Mouse (Mus musculus): ENCODE measurements at regions not wholly inside any gene's neighbourhood (a gene's known extent, or its start where the extent isn't known, plus 50 kb on each side); places are given as distances from the start of the nearest gene placed in this dataset.

DNA sequence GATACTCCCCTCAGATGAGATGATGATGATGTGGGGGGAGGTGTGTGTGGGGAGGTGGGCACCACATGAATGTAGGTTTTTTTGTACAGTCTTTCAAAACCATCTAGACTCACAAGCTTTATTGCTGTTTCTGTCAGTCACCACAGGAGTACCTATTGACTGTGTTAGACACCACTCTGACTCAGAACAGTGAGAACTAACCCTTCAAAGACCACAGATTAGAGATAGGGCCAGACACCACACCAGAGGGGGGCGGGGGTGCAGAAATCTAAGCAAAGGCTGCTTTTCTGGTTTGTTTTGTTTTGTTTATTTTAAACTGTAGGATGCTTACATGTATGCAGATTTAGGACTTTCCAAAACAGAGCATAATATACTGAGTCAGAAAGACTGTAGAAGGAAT is 1594.0 kb downstream of the 4930444P10Rik start:
- no peak for DNase-seq (ENCODE audit: low spot score)
- 87% methylated on average over 1 of the region's 1 CpGs for WGBS
- Histone ChIP-seq H3K9ac (no peak overlapping the region), H3K9me3 (ENCODE audit: control insufficient read depth, low read length) (no peaks in the 10 kb centered on the region), H3K27me3 (ENCODE audit: control insufficient read depth, insufficient read depth, low read length) (peaks cover 21% of the 10 kb centered on the region), H3K27ac (no peak overlapping the region), H3K4me3 (replicated peaks; ENCODE audit: low read length) (no peak overlapping the region), H3K36me3 (replicated peaks; ENCODE audit: control insufficient read depth, insufficient read depth) (no peaks in the 10 kb centered on the region), H3K4me1 (replicated peaks; ENCODE audit: control insufficient read depth, insufficient read depth, low read length) (no peaks in the 10 kb centered on the region), H3K4me2 (replicated peaks) (no peak overlapping the region)
- ATAC-seq (ENCODE audit: low FRiP score), result no peak

DNA sequence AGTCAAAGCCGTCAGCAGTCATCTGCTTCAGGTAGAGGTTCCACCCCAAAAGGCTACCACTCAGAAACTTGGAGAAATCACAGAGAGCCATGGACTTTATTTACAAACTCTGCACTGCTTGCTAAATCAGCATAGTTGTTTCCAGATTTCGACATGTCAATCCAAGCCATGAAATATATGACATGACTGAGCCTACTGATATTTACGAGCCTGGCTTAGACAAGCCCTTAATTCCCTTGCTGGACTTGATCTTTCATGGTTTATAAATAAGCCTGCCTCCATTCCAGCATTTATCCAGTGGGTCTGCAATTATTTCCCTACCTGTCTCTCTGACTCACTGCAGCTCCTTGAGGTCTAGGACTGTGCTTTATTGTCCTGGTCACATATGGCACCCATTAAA is 1603.1 kb downstream of the 4930444P10Rik start:
- no peaks in the 10 kb centered on the region for H3K27me3 ChIP-seq (ENCODE audit: control insufficient read depth, insufficient read depth, low read length)
- WGBS, result 89% methylated on average over 3 of the region's 3 CpGs
- no peak overlapping the region for H3K4me2 ChIP-seq (replicated peaks)
- no peak for DNase-seq (ENCODE audit: low spot score)
- no peaks in the 10 kb centered on the region for H3K9me3 ChIP-seq (ENCODE audit: control insufficient read depth, low read length)
- no peak for ATAC-seq (ENCODE audit: low FRiP score)
- no peaks in the 10 kb centered on the region for H3K36me3 ChIP-seq (replicated peaks; ENCODE audit: control insufficient read depth, insufficient read depth)
- no peak overlapping the region for H3K4me3 ChIP-seq (replicated peaks; ENCODE audit: low read length)
- H3K4me1 ChIP-seq (replicated peaks; ENCODE audit: control insufficient read depth, insufficient read depth, low read length), result no peaks in the 10 kb centered on the region
- no peak overlapping the region for H3K9ac ChIP-seq
- no peak overlapping the region for H3K27ac ChIP-seq

DNA sequence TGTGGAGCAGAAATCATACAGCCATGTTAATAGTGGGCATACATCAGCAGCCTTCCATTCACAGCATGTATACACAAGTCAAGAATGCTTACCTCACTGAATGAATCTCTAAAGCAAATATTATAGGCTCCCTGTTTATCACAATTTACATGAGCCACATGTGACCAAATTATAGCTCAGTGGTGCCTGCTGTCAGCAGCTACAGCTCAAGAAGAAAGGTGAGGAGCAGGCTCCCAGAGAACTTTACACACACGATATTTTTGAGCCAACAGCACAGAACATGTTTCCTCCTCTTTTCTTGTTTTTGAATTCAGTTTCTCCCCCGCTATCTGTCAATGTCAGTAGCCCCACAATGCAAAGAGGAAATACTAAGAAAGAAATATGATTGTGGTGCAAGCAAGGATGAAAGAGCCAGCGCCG is 1605.4 kb downstream of the 4930444P10Rik start:
- Histone ChIP-seq H3K27ac (no peak overlapping the region), H3K9me3 (ENCODE audit: control insufficient read depth, low read length) (no peaks in the 10 kb centered on the region), H3K4me2 (replicated peaks) (no peak overlapping the region), H3K4me3 (replicated peaks; ENCODE audit: low read length) (no peak overlapping the region), H3K9ac (no peak overlapping the region), H3K36me3 (replicated peaks; ENCODE audit: control insufficient read depth, insufficient read depth) (no peaks in the 10 kb centered on the region), H3K27me3 (ENCODE audit: control insufficient read depth, insufficient read depth, low read length) (no peaks in the 10 kb centered on the region), H3K4me1 (replicated peaks; ENCODE audit: control insufficient read depth, insufficient read depth, low read length) (no peaks in the 10 kb centered on the region)
- DNase-seq (ENCODE audit: low spot score), result no peak
- 47% methylated on average over 4 of the region's 4 CpGs for WGBS
- ATAC-seq (ENCODE audit: low FRiP score), result no peak

DNA sequence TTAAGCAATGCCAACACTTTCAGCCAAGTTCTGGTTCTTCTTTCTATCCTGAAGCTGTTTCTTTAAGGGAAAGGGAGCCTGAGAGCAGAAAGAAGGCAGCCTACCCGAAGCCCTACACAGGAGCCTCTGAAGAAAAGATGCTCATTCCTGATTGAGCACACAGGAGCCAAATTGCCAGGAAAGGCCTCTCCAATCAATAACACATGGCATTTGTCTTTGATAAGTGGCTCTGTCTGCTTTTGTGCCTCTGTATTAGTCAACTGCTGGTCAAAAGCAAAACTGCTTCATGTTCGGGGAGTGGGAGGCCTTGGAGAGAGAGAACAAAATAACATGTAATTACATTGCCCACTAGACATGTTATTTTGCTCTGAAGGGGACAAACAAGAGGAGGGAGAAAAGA is 1607.4 kb downstream of the 4930444P10Rik start:
- H3K4me1 ChIP-seq (replicated peaks; ENCODE audit: control insufficient read depth, insufficient read depth, low read length), result no peaks in the 10 kb centered on the region

DNA sequence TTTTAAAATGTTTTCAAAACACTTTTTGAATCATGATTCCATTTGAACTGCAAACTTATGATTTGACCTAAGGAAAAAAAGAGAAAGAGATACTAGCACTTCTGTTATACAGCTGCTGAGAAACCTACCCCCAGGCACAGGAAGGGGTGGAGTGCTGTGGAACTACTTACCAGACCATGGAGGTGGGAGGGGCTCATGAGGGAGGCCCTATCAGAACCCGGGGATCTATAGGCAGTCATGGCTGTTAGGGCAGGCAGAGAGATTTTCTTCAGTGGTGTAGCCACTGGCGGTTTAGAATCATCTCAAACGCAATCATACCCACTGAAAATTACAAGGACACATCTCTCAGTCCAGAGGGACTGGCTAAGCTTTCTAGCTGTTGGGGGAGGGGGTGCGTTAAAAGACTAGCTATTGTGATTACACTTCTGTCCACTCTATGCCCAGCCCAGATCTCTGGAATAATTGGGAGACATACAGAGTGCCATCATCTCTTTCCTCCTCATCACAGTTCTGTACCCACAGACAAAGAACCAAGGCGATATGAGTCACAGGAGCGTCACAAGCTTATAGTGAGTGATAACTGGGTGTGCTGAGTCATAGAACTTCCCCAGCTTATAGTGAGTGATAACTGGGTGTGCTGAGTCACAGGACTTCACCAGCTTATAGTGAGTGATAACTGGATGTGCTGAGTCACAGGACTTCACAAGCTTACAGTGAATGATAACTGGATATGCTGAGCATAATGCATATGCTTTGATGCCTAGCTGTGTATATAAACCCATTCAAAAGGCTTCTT is 1608.8 kb downstream of the 4930444P10Rik start:
- WGBS, result 87% methylated on average over 6 of the region's 6 CpGs
- DNase-seq (ENCODE audit: low spot score) (no peak), ATAC-seq (ENCODE audit: low FRiP score) (no peak)
- Histone ChIP-seq H3K27ac (no peak overlapping the region), H3K4me2 (replicated peaks) (no peak overlapping the region), H3K9me3 (ENCODE audit: control insufficient read depth, low read length) (no peaks in the 10 kb centered on the region), H3K9ac (no peak overlapping the region), H3K4me3 (replicated peaks; ENCODE audit: low read length) (no peak overlapping the region), H3K27me3 (ENCODE audit: control insufficient read depth, insufficient read depth, low read length) (no peaks in the 10 kb centered on the region), H3K36me3 (replicated peaks; ENCODE audit: control insufficient read depth, insufficient read depth) (no peaks in the 10 kb centered on the region), H3K4me1 (replicated peaks; ENCODE audit: control insufficient read depth, insufficient read depth, low read length) (no peaks in the 10 kb centered on the region)

More for the DNA sequence above, 1607.4 kb downstream of the 4930444P10Rik start:
- no peaks in the 10 kb centered on the region for H3K9me3 ChIP-seq (ENCODE audit: control insufficient read depth, low read length)
- H3K36me3 ChIP-seq (replicated peaks; ENCODE audit: control insufficient read depth, insufficient read depth), result no peaks in the 10 kb centered on the region
- no peak for ATAC-seq (ENCODE audit: low FRiP score)
- H3K4me3 ChIP-seq (replicated peaks; ENCODE audit: low read length), result no peak overlapping the region
- no peak overlapping the region for H3K27ac ChIP-seq
- H3K4me2 ChIP-seq (replicated peaks), result no peak overlapping the region
- no peaks in the 10 kb centered on the region for H3K27me3 ChIP-seq (ENCODE audit: control insufficient read depth, insufficient read depth, low read length)
- DNase-seq (ENCODE audit: low spot score), result no peak
- no peak overlapping the region for H3K9ac ChIP-seq
- WGBS, result 51% methylated on average over 2 of the region's 2 CpGs

DNA sequence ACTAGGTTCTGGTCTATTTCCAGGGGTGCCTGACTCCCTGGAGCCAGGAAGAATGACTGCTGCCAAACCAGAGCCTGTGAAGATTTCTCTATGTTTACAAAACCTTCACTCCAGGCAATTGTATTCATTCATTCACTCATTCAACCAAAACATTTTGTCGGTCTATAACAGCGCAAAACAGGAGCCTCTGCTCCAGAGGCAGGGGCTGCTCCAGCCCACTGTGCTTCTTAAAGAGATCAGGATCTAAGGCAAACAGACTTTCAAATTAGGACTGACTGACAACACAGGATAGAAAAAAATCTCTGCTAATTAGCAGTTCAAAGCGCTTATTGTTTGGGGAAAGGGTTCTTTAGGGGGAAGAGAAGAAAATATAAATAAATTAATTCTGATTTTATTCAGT is 1620.8 kb downstream of the 4930444P10Rik start:
- H3K36me3 ChIP-seq (replicated peaks; ENCODE audit: control insufficient read depth, insufficient read depth), result no peaks in the 10 kb centered on the region
- no peaks in the 10 kb centered on the region for H3K4me1 ChIP-seq (replicated peaks; ENCODE audit: control insufficient read depth, insufficient read depth, low read length)
- no peak overlapping the region for H3K27ac ChIP-seq
- H3K4me2 ChIP-seq (replicated peaks), result no peak overlapping the region
- 14% methylated on average over 3 of the region's 3 CpGs for WGBS
- ATAC-seq (ENCODE audit: low FRiP score) (no peak), DNase-seq (ENCODE audit: low spot score) (no peak)
- no peaks in the 10 kb centered on the region for H3K9me3 ChIP-seq (ENCODE audit: control insufficient read depth, low read length)
- H3K27me3 ChIP-seq (ENCODE audit: control insufficient read depth, insufficient read depth, low read length), result no peaks in the 10 kb centered on the region
- H3K4me3 ChIP-seq (replicated peaks; ENCODE audit: low read length), result no peak overlapping the region
- H3K9ac ChIP-seq, result no peak overlapping the region

DNA sequence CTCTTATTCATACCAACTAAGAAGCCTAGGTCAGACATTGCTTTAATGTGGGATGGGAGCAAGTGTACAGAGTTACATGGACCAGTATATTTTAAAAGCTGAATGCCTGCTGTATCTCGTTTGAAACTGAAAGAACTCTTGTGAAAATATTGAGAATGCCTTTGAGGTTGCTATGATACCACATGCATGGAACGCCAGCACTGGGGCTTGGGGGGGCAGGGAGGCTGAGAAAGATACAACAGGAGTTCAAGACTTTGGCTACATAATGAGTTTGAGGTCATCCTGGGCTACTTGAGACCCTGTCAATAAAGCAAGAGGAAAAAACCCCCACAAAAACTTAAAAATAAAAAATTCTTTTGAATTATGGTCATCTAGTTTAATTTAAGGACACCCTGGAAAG is 1621.6 kb downstream of the 4930444P10Rik start:
- DNase-seq (ENCODE audit: low spot score) (no peak), ATAC-seq (ENCODE audit: low FRiP score) (no peak)
- Histone ChIP-seq H3K36me3 (replicated peaks; ENCODE audit: control insufficient read depth, insufficient read depth) (no peaks in the 10 kb centered on the region), H3K27me3 (ENCODE audit: control insufficient read depth, insufficient read depth, low read length) (no peaks in the 10 kb centered on the region), H3K4me1 (replicated peaks; ENCODE audit: control insufficient read depth, insufficient read depth, low read length) (no peaks in the 10 kb centered on the region), H3K9ac (no peak overlapping the region), H3K4me3 (replicated peaks; ENCODE audit: low read length) (no peak overlapping the region), H3K27ac (no peak overlapping the region), H3K4me2 (replicated peaks) (no peak overlapping the region), H3K9me3 (ENCODE audit: control insufficient read depth, low read length) (no peaks in the 10 kb centered on the region)
- 5% methylated on average over 2 of the region's 2 CpGs for WGBS

DNA sequence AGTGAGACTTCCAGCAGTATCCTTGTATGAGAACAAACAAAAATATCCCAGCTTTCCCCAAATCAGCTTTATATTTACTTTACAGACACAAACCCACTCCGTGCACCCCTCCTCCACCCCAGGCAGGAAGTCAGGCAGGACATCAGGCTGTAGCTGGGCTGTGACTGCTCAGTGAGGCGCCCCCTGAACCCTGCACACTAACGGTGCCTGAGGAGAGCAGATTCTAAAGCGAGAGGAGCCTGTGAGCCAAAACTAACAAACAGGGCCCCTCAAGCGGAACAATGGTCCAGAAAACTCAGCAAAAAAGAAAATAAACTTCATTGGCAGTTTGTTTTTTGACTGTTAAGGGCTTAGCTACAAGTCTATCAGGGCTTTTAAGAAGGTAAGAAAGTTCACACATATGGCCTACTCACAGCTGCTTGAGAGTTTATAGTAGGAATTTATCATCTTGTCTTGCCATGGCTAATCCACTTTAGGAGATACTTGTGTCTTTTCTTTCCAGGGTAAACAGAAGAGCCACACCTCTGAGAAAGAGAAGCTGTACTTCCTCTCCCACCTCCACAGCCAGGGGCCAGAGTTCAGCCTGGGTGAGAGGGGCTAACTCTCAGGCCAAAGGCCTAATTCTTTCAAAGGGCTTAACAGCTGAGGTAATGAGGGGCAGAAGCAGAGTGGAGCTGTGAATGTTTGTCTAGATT is 1628.2 kb downstream of the 4930444P10Rik start:
- 16% methylated on average over 5 of the region's 5 CpGs for WGBS
- Histone ChIP-seq H3K4me3 (replicated peaks; ENCODE audit: low read length) (no peak overlapping the region), H3K9ac (no peak overlapping the region), H3K27me3 (ENCODE audit: control insufficient read depth, insufficient read depth, low read length) (no peaks in the 10 kb centered on the region), H3K9me3 (ENCODE audit: control insufficient read depth, low read length) (no peaks in the 10 kb centered on the region), H3K4me1 (replicated peaks; ENCODE audit: control insufficient read depth, insufficient read depth, low read length) (no peaks in the 10 kb centered on the region), H3K4me2 (replicated peaks) (no peak overlapping the region), H3K36me3 (replicated peaks; ENCODE audit: control insufficient read depth, insufficient read depth) (no peaks in the 10 kb centered on the region), H3K27ac (no peak overlapping the region)
- no peak for ATAC-seq (ENCODE audit: low FRiP score)
- DNase-seq (ENCODE audit: low spot score), result no peak

DNA sequence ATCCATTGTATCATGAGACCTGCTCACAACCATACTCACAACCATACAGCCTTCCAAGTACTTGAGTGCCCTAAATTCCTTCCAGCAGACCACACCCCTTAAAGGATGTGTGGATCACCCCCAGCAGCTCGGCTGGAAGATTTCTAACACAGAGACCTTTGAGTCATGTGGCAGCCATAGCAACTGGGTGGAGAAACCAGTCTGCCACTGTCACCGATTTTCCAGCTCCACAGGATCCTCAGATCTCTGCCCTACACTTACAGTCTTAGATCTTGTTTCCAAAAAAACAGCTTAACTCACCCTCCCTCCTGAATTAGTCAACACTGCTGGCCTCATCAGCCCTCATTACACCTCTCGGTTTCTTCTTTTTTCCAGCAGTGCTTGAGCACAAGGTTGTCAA is 1630.6 kb downstream of the 4930444P10Rik start:
- Histone ChIP-seq H3K27me3 (ENCODE audit: control insufficient read depth, insufficient read depth, low read length) (no peaks in the 10 kb centered on the region), H3K4me2 (replicated peaks) (no peak overlapping the region), H3K4me3 (replicated peaks; ENCODE audit: low read length) (no peak overlapping the region), H3K27ac (no peak overlapping the region), H3K9me3 (ENCODE audit: control insufficient read depth, low read length) (no peaks in the 10 kb centered on the region), H3K36me3 (replicated peaks; ENCODE audit: control insufficient read depth, insufficient read depth) (no peaks in the 10 kb centered on the region), H3K4me1 (replicated peaks; ENCODE audit: control insufficient read depth, insufficient read depth, low read length) (no peaks in the 10 kb centered on the region), H3K9ac (no peak overlapping the region)
- DNase-seq (ENCODE audit: low spot score) (no peak), ATAC-seq (ENCODE audit: low FRiP score) (no peak)
- WGBS, result 38% methylated on average over 3 of the region's 3 CpGs

Measured in hindbrain, embryonic 14.5 days (tissue).